Mouse (Mus musculus) spleen, adult 2 months (tissue): ENCODE data around the gene Zfp786.

Source experiments
- CTCF ChIP-seq: fragments of 200-500 bp; IDR thresholded peaks from 2 replicates; pipeline ENCODE4 v1.5.1; 2011; ENCODE audit warnings: mild to moderate bottlenecking, inconsistent platforms; ENCODE audit not compliant: insufficient read depth, insufficient read length, insufficient replicate concordance; ENCODE audit errors: extremely low read depth
- POLR2A ChIP-seq: fragments of 200-500 bp; IDR thresholded peaks from 2 replicates; pipeline ENCODE4 v1.6.1; 2011; ENCODE audit warnings: low read depth, low read length, inconsistent platforms

- no peak for TF ChIP-seq CTCF
- peak; percentile 91 for TF ChIP-seq POLR2A
These were observed 42.5 kb downstream of the Zfp786 start for GRCm38 (mm10) chr6:47787941-47788736.
